Mouse (Mus musculus) brown adipose tissue, adult 24 weeks (tissue): ENCODE measurements around the gene Tmem259. TPM values are rescaled to one million over a fixed set of nuclear protein-coding genes. Genes with fewer than 3 reads are reported as not detected.
A peak's percentile ranks its signal among the peaks of the same experiment; 100 is the strongest.

Source experiments
- H3K27ac ChIP-seq: fragments of 200-500 bp; replicated peaks from 2 replicates; pipeline ENCODE4 v1.5.1; 2012; ENCODE audit warnings: low read depth, mild to moderate bottlenecking, low read length
- H3K4me1 ChIP-seq: fragments of 200-500 bp; 2 replicates; pipeline ENCODE4 v1.6.1; 2012; ENCODE audit warnings: low read length, mixed read lengths; ENCODE audit not compliant: control insufficient read depth, insufficient read depth, insufficient read length
- H3K4me3 ChIP-seq: fragments of 200-500 bp; 2 replicates; pipeline ENCODE4 v1.5.1; 2012; ENCODE audit warnings: low read depth, mild to moderate bottlenecking, low read length, moderate library complexity; ENCODE audit not compliant: insufficient read depth
- polyA plus RNA-seq: library from polyadenylated mRNA; stranded (reverse); fragments of >200 nt; gene quantifications from 2 replicates; pipeline ENCODE4 v1.2.4, GENCODE M21; 2012; ENCODE audit not compliant: missing spikeins, insufficient read depth, insufficient read length

Gene Tmem259
- polyA plus RNA-seq, 1 experiment, result 69.8 TPM

- H3K4me3 ChIP-seq, result no peak overlapping the region
- H3K4me1 ChIP-seq, result peaks cover 42% of the 10 kb centered on the region
- H3K27ac ChIP-seq, result no peak overlapping the region
Observed at GRCm38 (mm10) chr10:79932736-79933135, 51.4 kb downstream of the Tmem259 start.

GRCm38 (mm10) chr10:79931797-79932196 lies 52.3 kb downstream of the Tmem259 start:
- Histone ChIP-seq H3K4me3 (no peak overlapping the region), H3K4me1 (peaks cover 37% of the 10 kb centered on the region), H3K27ac (no peak overlapping the region)

- Histone ChIP-seq H3K4me3 (no peak overlapping the region), H3K4me1 (peaks cover 31% of the 10 kb centered on the region), H3K27ac (no peak overlapping the region)
Observed at GRCm38 (mm10) chr10:79930826-79931186, 53.3 kb downstream of the Tmem259 start.

- peaks cover 28% of the 10 kb centered on the region for H3K4me1 ChIP-seq
- H3K27ac ChIP-seq, result no peak overlapping the region
Observed at GRCm38 (mm10) chr10:79929967-79930825, 53.9 kb downstream of the Tmem259 start.

GRCm38 (mm10) chr10:79928907-79929701 lies 55.0 kb downstream of the Tmem259 start:
- Histone ChIP-seq H3K4me1 (peaks cover 23% of the 10 kb centered on the region), H3K27ac (no peak overlapping the region), H3K4me3 (no peak overlapping the region)

More at GRCm38 (mm10) chr10:79929967-79930825, 53.9 kb downstream of the Tmem259 start:
- no peak overlapping the region for H3K4me3 ChIP-seq

GRCm38 (mm10) chr10:79928030-79928694 lies 56.0 kb downstream of the Tmem259 start:
- Histone ChIP-seq H3K4me3 (peak overlapping the region; percentile 98), H3K27ac (0 out of 2 replicates have a peak overlapping the region, but pooled peaks have one; percentile 2), H3K4me1 (peaks cover 14% of the 10 kb centered on the region)

GRCm38 (mm10) chr10:79927324-79928029 lies 56.7 kb downstream of the Tmem259 start:
- peaks cover 8% of the 10 kb centered on the region; the same call in 1 of the 2 replicates for H3K4me1 ChIP-seq
- peak overlapping the region; percentile 2 for H3K27ac ChIP-seq
- H3K4me3 ChIP-seq, result peak overlapping the region; percentile 98

GRCm38 (mm10) chr10:79926491-79927323 lies 57.4 kb downstream of the Tmem259 start, which contains the start of gene Arid3a:
TSS of gene Arid3a (plus strand) at chr10:79927043.
- Histone ChIP-seq H3K4me1 (peaks cover 2% of the 10 kb centered on the region; the same call in 1 of the 2 replicates), H3K27ac (peak within 1 kb of the TSS; percentile 76), H3K4me3 (peak within 1 kb of the TSS; percentile 98)

- H3K4me3 ChIP-seq, result peak overlapping the region; percentile 98
- peaks cover 2% of the 10 kb centered on the region; the same call in 1 of the 2 replicates for H3K4me1 ChIP-seq
- H3K27ac ChIP-seq, result no peak overlapping the region
Observed at GRCm38 (mm10) chr10:79925785-79926490, 58.2 kb downstream of the Tmem259 start.

GRCm38 (mm10) chr10:79924998-79925784 lies 58.9 kb downstream of the Tmem259 start:
- H3K27ac ChIP-seq, result no peak overlapping the region
- no peak overlapping the region for H3K4me3 ChIP-seq
- H3K4me1 ChIP-seq, result peaks cover 2% of the 10 kb centered on the region; the same call in 1 of the 2 replicates
